Mouse (Mus musculus) right cerebral cortex, postnatal 10 days (tissue): ENCODE measurements at regions not wholly inside any gene's neighbourhood (a gene's known extent, or its start where the extent isn't known, plus 50 kb on each side); places are given as distances from the start of the nearest gene placed in this dataset.

Experiments used
- DNase-seq, 2 experiments: peaks; one replicate each; pipeline ENCODE4 v3.0.0; 2021; ENCODE audit warnings: low spot score in 2 of 2

DNA sequence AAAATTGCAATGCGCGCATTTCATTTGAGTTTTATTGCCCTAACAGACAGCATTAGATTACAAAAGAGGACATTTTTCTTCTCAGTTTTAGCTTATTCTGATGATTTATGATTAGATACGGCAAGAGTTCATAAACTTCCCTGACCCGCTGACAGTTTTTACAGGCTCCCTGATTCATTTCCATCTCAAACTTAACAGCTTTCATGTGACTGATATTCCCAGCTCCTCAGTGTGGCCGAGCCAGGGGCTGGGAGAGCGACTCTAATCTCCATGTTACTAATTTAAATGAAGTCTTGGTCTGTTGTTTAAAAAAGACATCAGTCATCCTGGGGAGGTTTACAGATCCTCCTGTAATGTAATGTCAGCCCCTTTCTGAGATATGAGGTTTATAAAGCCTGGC lies 355.5 kb upstream of the Prox1 start:
- DNase-seq: no peak

DNA sequence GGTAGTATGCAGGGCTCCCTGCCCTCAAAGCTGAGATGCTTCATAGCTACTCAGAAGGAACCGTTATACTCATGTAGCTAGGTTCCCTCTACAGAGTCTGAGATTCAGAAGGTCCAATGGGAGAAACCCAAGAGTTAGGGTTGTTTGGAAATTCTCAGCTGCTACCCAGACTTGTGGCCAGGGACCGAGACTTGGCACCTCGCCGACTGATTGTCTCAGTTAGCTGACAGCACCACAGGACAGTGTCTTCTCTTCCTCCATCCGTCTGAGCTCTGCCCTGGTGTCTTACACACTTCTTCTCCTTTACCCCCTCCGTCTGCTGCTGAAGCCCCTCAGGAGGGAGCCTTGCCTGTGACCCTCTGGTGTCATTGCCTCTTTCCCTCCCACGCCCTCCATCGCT lies 329.6 kb upstream of the Prox1 start:
- DNase-seq: no peak

DNA sequence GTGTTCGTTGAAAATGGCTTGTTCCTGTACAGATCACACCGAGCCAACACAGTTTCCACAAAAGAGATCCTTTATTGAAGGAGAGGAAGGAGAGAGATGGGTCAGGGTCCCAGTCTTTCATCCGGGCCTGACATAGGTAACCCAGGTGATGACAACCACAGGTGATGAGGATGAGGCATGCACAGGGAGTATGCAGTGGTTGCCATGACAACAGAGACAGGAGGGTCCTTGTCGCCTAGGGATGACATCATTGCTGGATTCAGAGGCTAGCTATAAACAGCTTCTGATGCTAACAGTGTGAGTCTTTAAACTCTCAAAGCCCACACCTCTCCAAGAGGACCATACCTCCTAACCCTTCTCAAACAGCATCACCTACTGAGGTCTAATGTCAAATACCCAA lies 327.0 kb upstream of the Prox1 start:
- DNase-seq: peak; percentile 21 to 38

DNA sequence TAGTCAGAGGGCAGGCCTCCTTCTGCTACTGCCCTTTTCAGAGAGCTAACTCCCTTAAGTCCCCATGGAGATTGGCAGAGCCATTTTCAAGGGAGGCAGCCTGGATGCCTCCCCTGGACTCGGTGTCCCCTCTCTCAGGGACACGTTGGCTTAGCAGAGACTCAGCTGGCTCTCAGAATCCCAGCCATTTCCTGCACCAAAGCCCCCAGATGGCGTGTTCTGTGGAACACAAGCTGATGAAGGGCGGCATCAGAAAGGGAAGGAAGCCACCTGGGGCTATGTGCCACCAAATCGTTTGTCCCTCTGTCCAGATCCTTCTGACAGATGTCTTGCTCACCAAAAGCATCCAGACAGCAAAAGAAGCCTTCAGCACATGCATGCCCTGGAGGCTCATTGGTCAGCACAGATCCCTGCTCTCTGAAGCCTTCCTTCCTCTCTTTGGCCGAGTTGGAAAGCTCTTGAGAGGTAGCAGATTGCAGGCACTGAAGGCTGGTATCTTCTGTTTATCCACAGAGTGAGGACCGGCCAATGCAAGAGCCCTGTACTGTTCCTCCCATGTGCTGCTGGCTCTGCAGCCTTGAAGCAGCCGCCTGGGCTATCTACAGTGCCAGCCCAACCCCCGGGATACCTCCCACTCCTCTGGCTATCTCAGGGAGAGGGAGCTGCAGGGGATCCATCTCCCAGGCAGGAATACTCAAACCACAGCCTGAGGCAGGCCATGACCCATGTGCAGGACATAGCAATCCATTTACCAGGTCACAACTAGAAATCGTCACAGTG lies 325.4 kb upstream of the Prox1 start:
- peak; percentile 52 to 53 for DNase-seq

DNA sequence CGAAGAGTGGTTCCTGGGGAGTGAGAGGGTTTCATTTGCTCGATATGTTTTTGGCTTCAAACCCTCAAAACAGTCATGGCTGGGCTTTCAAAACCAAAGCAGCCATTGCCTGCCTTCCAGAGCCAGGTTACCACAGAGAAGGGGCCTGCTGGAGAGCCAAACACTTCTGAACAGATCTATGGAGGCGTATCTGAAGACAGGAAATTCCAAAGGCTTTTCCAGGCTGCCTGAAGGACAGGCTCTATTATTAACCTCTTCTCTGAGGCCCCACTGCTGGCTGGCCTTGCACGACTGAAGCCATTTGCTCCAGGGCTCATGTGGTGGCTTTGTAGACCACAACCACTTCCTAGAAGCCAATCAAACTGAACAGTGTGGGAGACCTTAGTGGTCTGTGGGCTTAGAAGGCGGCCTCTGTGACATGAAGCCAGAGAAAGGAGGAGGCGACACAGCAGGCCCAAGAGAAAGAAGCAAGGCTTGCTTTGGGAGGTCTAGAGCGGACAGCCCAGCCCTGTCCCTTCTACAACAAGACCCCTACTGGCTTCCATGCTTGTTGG lies 316.1 kb upstream of the Prox1 start:
- no peak for DNase-seq

DNA sequence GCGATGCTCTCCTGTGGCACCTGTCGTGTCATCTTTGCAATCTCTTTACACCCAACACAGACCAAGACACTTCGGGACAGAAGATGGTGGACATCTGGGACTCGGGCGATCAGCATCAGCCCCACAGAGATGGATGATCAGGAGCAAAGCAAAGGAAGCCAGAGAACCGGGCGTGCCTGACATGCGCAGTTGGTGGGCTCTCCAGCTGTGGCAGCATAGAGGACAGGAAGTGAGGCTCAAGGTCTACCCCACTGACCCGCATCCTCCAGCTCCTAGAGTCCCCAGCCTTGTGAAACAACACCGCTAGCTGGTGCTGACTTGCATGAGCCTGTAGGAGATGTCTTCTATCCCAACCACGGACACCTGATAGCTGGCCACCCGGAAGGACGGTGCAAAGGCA lies 312.9 kb upstream of the Prox1 start:
- no peak for DNase-seq

DNA sequence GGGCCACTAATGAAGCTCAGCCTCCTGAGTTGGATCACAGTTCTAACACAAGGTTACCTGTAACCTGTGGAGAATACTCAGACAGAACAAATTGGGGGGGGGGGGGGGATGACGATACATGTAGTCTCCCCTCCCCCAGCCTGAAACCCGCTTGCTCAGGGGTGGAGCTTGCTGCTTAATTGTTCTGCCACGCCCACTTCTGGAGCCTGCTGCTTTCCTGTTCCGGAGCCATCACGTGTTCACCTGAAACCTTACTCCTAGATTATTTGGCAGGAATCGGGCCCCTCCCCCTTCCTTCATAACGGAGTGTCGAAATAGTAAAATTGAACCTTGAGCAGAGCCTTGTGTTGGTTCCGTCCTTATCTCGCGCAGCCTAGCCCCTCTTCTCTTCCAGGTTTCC lies 310.6 kb upstream of the Prox1 start:
- no peak for DNase-seq

DNA sequence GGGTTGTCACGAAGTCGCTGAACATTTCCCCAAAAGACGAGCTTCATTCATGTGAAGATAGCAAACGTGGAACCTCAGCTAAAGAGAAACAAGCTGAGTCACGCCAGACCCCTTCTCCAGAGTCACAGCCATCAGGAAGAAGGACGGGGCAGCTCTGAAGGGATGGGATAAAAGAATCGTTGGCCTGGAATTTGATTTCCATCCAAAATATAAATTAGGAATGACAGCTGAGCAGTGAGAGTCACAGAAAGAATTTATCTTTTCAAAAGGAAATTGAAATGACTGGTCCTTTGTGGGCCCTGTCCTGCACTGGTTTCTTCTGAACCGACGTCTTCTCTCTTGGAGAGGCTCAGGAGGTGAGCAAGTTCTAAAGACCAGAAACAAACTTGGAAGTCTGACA lies 310.1 kb upstream of the Prox1 start:
- DNase-seq: no peak

DNA sequence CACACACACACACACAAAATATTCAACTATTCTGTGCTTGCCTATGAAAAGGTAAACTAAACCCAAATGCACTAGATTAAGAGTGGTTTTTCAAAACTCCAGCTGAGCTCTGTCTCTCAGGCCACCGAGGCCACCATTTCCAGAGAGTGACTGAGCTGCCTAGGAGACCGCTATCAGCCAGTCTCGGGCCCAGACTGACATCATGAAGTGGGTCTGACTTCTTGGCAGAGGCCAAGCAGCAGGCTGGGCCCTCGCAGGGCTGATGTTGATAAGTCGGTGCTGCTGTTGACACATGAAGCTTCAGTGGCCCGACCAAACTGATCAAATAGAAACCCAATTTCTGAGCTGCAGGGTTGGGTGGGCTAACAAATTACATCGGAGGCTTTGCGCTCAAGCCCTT lies 302.2 kb upstream of the Prox1 start:
- no peak for DNase-seq

DNA sequence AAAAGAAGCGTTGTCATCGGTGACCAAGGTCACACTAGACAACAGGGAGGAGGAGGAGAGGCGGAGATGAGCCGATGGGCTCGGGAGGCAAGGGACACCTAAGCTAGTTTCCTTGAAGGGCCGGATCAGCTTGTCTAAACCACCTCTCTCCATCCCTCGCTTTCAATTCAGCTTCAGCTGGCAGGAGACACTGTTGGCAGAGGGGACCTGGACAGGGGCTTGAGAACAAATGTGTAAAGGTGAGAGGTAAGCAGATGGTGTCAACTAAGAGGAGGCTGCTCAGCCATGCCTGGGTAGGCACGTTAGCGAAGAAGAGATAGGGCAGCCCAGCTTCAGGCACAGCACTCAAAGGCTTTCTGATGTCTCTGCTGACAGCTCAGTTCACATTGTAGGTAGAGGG lies 299.8 kb upstream of the Prox1 start:
- no peak for DNase-seq

DNA sequence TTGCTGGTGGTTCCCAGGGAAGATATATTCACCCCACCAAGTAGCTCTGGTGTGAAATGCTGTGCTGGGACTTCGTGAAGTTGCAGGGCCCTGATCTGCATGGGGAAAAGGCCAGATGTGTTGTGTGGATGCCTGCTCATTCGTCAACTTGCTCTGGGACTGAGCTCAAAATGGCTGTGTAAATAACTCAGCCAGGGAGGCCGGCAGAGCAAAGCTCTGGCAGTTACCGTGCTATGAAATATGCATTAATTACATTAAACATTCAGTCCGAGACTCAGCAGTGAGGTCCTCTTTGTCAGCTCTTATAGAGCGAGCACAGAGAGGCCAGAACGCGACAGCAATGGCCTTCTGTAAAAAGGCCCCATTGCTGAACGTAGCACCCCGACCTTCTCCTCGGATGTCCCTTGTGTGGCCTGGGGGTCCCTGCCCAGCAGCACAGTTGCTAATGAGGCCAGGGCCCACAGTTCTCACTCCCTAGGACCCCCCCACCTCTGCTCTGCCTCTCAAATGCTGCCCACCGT lies 287.1 kb upstream of the Prox1 start:
- DNase-seq: no peak

DNA sequence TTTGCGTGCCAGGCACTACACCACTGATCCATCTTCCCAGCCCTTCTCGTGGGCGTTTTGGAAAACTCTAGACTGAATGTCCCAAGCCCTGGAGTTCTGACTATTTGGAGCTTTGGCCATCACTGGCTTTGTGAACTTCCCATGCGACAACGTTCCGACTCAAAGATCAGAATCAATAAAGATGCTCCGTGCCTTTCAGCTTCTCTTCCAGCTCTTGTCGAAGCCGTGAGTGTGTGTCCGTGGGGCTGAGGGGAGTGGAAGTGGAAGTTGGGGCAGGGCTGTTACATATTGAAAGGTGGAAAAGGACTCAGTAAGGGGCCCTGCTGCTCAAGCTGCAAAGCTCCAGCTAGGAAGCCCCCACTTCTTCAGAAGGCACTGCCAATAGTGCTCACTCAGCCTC lies 283.0 kb upstream of the Prox1 start:
- DNase-seq: no peak

DNA sequence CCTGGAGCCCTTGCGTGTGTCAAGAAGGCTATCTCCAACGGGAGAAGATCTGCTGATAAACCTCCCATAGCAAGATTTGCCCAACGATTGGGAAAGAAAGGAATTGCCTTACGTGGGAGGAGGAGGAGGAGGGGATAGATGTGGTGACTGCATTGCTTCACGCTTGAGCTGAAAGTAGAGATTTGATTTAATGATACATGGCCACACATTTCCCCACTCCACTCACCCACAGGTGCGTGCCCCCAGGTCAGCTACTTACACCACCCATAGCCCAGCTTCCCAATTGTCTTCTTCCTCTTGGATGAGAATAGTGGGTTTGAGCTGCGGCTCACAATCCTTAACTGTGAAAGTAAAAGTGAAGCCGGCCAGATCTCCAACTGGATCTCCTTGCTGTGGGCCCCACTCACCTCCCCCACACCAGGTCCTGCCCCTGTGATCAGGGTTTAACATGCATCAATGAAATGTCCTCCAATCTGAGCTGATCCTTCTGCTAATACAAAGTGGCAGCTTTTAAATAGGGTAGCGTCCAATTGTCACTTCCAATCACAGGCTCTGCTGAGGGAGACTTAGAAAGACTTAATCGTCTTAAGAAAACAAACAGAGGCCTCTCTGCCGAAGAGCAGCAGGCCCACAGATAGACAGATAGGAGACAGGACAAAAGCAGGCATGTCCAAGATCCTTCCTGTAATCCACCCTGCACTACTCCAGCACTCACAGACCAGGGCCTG lies 281.8 kb upstream of the Prox1 start:
- DNase-seq: no peak

DNA sequence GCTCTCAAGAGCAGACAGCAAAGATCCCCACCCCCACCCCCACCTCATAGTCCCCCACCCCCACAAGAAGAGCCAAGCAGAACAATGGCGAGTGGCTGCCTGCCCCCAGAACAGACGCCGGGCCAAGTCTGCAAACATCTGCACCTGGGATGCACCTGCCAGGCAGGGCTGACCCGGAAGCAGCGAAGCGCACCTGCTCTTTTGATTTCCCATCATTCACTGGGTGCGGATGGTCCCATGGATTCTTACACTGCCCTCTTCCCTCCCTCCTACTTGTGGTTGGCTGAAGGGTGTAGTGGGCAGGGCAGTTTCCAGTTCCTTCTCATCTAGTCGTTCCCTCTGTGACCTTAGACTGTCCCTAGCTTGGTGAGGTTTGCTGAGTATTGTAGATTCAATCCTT lies 277.7 kb upstream of the Prox1 start:
- no peak for DNase-seq

DNA sequence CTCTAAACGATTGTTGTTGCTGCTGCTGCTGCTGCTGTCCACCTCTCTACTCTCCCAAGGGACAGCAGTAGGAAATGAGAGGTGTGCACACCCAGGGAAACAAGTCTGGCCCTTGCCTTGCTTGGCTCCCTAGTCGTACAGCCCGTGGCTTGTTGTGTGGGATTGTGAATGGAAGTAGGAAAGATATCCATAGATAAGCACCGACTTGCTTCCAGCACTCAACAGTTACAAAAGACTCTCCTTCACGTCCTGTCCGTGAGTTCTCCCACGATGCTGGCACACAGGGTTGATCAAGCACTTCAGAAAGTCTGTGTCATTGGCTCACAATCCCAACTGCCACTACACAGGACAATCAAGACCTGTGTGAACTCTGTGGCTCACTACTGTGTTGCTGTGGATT lies 276.7 kb upstream of the Prox1 start:
- no peak for DNase-seq

DNA sequence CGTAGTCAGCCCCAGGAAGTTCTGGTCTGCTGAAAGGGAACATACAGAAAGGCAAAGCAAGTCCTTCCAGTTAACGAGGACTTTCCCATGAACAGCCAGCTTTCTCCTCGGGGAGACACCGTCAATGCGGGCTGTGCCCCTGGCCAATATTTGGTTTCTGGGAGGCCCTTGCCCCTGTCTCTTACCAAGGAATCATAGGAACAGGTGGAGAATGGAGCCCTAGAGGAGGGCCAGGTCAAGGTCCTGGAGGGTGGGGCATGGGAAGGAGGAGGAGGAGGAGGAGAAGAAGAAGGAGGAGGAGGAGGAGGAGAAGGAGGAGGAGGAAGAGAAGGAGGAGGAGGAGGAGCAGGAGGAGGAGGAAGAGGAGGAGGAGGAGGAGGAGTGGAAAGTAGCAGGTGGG lies 276.2 kb upstream of the Prox1 start:
- no peak for DNase-seq

DNA sequence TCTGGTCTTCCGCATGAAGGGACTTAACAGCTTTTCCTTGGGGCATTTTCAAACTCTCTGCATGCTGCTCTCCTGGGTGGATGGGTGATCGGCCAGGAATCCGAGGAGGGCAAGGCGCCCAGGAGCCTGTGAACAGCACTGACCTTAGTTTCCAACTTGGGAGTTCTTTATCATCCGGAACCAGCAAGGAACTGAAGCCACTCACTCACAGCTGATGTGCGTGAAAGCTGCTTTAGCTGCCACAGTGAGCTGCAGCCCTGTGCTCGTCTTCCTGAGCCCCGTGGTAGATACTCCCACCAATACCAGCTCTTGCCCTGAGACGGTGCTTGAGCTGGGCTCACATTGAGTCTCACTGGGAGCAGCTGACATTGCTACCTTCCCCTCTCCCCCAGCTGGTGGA lies 273.9 kb upstream of the Prox1 start:
- DNase-seq: no peak

DNA sequence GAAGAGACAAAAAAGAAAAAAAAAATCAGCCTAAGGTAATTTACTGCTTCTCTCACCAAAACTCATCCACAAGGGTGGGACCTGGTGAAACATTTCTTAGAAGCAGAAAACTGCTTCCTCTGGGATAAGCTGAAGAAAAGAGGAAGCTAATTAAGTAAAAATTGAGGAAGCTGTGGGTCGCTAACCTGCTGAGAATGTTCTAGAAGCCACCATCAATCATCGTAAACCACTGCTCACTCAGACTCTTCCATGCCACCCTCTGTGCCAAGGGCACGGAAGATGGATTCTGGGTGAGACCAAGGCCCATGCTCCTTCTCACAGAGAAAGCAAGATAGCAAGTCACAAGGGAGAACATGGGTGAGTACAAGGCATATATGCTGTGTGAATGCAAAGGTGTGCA lies 272.7 kb upstream of the Prox1 start:
- no peak for DNase-seq

DNA sequence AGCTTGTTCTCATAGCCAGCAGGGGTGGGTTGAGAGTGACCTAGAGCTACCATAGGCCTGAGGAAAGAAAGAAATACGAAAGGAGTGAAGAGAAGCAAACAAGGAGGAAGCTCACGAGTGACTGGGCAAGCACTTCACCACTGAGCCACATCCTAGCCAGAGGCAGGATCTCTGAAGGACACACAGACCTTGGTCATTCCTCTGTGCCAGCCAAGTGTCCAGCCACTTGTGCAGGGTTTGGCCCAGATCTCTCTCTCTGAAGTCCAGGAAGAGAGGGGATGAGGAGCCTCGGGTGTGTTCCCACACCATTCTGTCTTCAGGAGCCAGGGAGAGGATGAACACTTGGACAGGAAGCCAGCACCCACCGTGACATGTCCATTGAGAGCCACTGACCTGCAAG lies 271.7 kb upstream of the Prox1 start:
- DNase-seq: no peak

DNA sequence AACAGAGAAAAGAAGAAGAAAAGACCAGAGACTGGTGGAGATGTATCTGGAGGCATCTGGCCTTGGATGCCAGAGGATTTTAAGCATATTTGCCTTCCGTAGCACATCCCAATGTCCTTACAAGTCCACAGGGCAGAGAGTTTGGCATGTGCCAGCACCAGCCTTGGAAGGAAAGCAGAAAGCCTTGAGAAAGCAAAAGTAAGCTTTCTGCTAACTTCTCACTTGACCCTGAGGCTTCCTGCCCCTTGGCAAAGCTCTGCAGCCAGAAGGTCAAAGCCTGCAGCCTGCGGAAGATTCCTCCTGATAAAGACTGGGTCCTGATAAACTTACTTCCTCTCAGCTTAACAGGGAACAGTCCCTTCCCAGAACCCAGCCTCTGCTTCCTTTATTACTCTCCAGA lies 268.3 kb upstream of the Prox1 start:
- DNase-seq: no peak

DNA sequence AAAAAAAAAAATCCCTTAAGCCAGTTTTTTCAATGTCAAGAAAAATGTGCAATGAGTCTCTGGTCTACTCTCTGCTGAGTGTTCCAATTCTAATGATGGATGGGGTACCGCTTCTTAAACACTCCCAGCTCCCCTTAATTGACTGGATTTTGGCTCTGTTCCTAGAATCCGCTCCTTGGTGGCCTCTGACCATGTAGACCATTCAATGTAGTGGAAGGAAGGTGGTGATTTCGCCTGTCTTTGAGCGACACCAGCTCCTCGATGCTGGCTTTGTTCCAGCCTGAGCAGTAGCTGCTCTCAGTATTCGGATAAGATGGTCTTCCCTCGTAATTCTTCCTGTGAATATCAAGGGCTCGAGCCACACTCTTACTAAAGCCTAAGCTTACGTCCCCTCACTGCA lies 252.4 kb upstream of the Prox1 start:
- no peak for DNase-seq

DNA sequence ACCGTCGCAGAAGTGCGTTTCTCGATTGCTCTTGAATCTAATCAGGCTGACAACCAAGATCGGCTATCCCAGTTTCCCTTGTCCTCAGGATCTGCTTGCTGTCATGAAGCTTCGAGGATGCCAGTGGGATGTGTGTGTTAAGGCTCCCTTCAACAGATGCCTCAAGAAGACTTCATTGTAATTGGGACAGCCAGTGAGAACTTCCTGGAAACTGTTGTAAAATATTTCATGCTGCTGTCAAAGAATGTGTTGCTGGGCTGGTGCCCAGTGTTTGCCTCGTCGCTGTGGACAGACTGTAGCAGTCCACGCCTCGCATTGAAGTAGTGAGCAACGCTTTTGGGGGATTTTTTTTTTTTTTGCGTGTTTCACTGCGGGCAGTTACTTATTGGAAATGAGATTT lies 249.2 kb upstream of the Prox1 start:
- DNase-seq: peak; percentile 70 to 85

DNA sequence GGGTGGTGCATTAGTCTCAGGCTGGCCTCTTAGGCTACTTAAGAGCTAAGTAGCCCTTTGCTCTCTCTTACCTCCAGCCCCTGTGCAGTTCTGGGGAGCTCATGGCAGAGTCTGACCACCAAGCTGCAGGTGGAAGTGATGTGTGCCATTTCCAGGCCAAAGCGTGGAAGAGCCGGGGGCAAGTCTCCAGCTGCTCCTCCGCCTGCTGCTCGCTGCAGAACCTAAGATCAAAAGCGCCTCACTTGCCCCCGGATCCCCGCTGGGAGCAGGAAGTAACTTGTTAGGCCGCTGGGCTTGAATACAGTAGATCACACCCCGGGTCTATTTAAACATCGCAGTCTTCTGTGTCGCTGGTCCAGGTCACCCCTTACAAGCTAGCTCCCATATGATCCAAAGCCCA lies 246.8 kb upstream of the Prox1 start:
- DNase-seq: no peak
